Mouse (Mus musculus) embryonic facial prominence, embryonic 11.5 days (tissue): Measurements from ENCODE around the gene Zfp507. TPM values are rescaled to one million over a fixed set of nuclear protein-coding genes. Genes with fewer than 3 reads are reported as not detected.

Experiments
- ATAC-seq: fragments of 200-750 bp; cut with Nextera tagmentation; replicated peaks from 2 replicates; pipeline ENCODE4 v1.8.0; 2017; ENCODE audit warnings: low read depth; ENCODE audit not compliant: insufficient number of reproducible peaks, low FRiP score, low TSS enrichment
- DNase-seq: peaks from one replicate; pipeline ENCODE4 v3.0.0-alpha.2; 2015; ENCODE audit warnings: low spot score
- H3K27ac ChIP-seq: fragments of 300-500 bp; sonication (generic); replicated peaks from 2 replicates; pipeline ENCODE4 v1.5.1; 2014; ENCODE audit warnings: mild to moderate bottlenecking, low read depth, low read length, control low read depth
- H3K27me3 ChIP-seq: fragments of 300-500 bp; sonication (generic); 2 replicates; pipeline ENCODE4 v1.6.1; 2014; ENCODE audit warnings: mild to moderate bottlenecking, low read length, moderate library complexity, mixed read lengths; ENCODE audit not compliant: control insufficient read depth, insufficient read depth
- H3K36me3 ChIP-seq: fragments of 300-500 bp; sonication (generic); replicated peaks from 2 replicates; pipeline ENCODE4 v1.6.1; 2014; ENCODE audit warnings: low read depth, mild to moderate bottlenecking, low read length, moderate library complexity, mixed read lengths; ENCODE audit not compliant: control insufficient read depth, insufficient read depth
- H3K4me1 ChIP-seq: fragments of 300-500 bp; sonication (generic); 2 replicates; pipeline ENCODE4 v1.6.1; 2014; ENCODE audit warnings: low read length, mixed read lengths; ENCODE audit not compliant: control insufficient read depth, insufficient read depth
- H3K4me2 ChIP-seq: fragments of 300-500 bp; sonication (generic); 2 replicates; pipeline ENCODE4 v1.6.1; 2014; ENCODE audit warnings: low read depth, mild to moderate bottlenecking, control low read depth, low read length, moderate library complexity
- H3K4me3 ChIP-seq: fragments of 300-500 bp; sonication (generic); 2 replicates; pipeline ENCODE4 v1.5.1; 2014; ENCODE audit warnings: low read depth, low read length, control low read depth
- H3K9ac ChIP-seq: fragments of 300-500 bp; sonication (generic); replicated peaks from 2 replicates; pipeline ENCODE4 v1.6.1; 2014; ENCODE audit warnings: mild to moderate bottlenecking, control low read depth, low read length
- H3K9me3 ChIP-seq: fragments of 300-500 bp; sonication (generic); replicated peaks from 2 replicates; pipeline ENCODE4 v1.6.1; 2016; ENCODE audit warnings: mild to moderate bottlenecking, low read length, inconsistent platforms, mixed read lengths; ENCODE audit not compliant: control insufficient read depth
- WGBS: fragments of 180-500 bp; shearing (Covaris S2); extraction: QIAGEN DNeasy Blood & Tissue Kit; methylation state at CpG from one replicate; pipeline ENCODE4 v1.1.7; 2014; 5-methylcytosine and 5-hydroxymethylcytosine counted together
- polyA plus RNA-seq: library from polyadenylated mRNA; unstranded; fragments of >200 nt; fragmentation: Nextera tagmentation; extraction: Ambion mirVana; gene quantifications from 2 replicates; pipeline ENCODE4 v1.2.1, GENCODE M21; 2014

The Zfp507 gene
- 15.4 and 18.1 TPM in 2 replicates for polyA plus RNA-seq

GRCm38 (mm10) chr7:35802906-35803595 is at the start of gene Zfp507:
Zfp507 (minus strand) TSS chr7:35803003.
- no peaks in the 10 kb centered on the region for H3K27me3 ChIP-seq
- peak within 1 kb of the TSS; percentile 85 for H3K27ac ChIP-seq
- WGBS = 27% methylated on average over 19 of the region's 26 CpGs
- peak within 1 kb of the TSS; percentile 58 for H3K4me2 ChIP-seq
- peaks cover 9% of the 10 kb centered on the region for H3K36me3 ChIP-seq
- no peaks in the 10 kb centered on the region for H3K9me3 ChIP-seq
- peak; percentile 95 for DNase-seq
- no peaks in the 10 kb centered on the region for H3K4me1 ChIP-seq
- H3K9ac ChIP-seq = peak within 1 kb of the TSS; percentile 92
- peak within 1 kb of the TSS; percentile 70 for H3K4me3 ChIP-seq
- ATAC-seq = peak; percentile 84

GRCm38 (mm10) chr7:35850426-35850825 is 47.6 kb upstream of the Zfp507 start:
- Histone ChIP-seq H3K4me1 (no peaks in the 10 kb centered on the region; the same call in 1 of the 2 replicates), H3K27me3 (no peaks in the 10 kb centered on the region), H3K4me2 (no peak overlapping the region), H3K9me3 (no peaks in the 10 kb centered on the region), H3K9ac (no peak overlapping the region), H3K4me3 (no peak overlapping the region), H3K36me3 (no peaks in the 10 kb centered on the region), H3K27ac (no peak overlapping the region)
- WGBS = 55% methylated on average over 5 of the region's 5 CpGs
- ATAC-seq (no peak), DNase-seq (peak; percentile 54)

DNA sequence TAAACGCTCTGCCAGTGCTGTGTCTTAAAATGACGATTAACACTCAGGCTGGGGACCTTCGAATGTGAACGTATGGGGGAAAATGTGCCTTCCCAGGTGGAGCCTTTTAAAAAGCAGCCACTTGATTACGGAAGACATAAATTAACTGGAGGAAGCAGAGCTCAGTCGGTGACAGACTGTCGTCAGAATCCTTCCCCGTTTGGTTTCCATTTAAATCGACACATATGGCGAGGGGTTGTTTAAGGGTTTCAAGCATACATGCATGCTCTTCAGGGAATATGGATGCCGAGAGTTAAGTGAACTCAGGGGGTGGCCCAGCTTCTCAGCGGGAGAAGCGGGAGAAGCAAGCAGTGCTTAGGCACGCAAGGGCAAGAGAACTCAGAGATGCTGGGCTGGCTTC is 45.7 kb upstream of the Zfp507 start:
- Histone ChIP-seq H3K4me3 (no peak overlapping the region), H3K9me3 (no peaks in the 10 kb centered on the region), H3K27ac (no peak overlapping the region), H3K27me3 (no peaks in the 10 kb centered on the region), H3K9ac (no peak overlapping the region), H3K4me1 (no peaks in the 10 kb centered on the region; the same call in 1 of the 2 replicates), H3K36me3 (no peaks in the 10 kb centered on the region), H3K4me2 (no peak overlapping the region)
- DNase-seq (peak; percentile 40), ATAC-seq (no peak)
- WGBS = 33% methylated on average over 14 of the region's 14 CpGs

GRCm38 (mm10) chr7:35840504-35840903 is 37.7 kb upstream of the Zfp507 start:
- Histone ChIP-seq H3K4me2 (no peak overlapping the region), H3K9ac (no peak overlapping the region), H3K9me3 (no peaks in the 10 kb centered on the region), H3K27ac (no peak overlapping the region), H3K4me3 (no peak overlapping the region), H3K4me1 (no peaks in the 10 kb centered on the region), H3K27me3 (no peaks in the 10 kb centered on the region), H3K36me3 (no peaks in the 10 kb centered on the region)
- DNase-seq = no peak
- ATAC-seq = no peak
- 80% methylated on average over 4 of the region's 4 CpGs for whole genome bisulfite sequencing

DNA sequence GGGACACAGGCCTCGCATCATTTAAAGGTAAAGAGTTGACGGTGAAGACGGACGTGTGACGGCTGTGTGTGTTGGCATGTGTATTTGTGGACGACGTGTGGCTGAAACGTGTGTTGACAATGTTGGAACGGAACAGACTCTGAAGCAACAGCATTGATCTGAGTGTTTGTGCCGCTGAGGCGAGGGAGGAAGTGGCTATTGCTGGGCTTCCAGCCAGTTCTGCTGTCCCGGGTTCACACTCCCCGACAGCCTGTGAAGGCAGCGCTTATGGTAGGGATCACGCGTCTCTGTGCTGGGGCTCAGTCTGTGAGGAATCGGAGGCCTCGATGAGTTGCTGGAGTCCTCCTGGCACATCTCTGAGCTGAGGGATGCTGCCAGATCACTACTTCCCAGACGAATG is 34.0 kb upstream of the Zfp507 start:
- ATAC-seq (no peak), DNase-seq (no peak)
- H3K4me3 ChIP-seq = no peak overlapping the region
- H3K4me2 ChIP-seq = no peak overlapping the region
- H3K4me1 ChIP-seq = no peaks in the 10 kb centered on the region
- no peaks in the 10 kb centered on the region for H3K27me3 ChIP-seq
- 79% methylated on average over 19 of the region's 19 CpGs for whole genome bisulfite sequencing
- no peaks in the 10 kb centered on the region for H3K9me3 ChIP-seq
- no peak overlapping the region for H3K9ac ChIP-seq
- H3K27ac ChIP-seq = no peak overlapping the region
- H3K36me3 ChIP-seq = no peaks in the 10 kb centered on the region

DNA sequence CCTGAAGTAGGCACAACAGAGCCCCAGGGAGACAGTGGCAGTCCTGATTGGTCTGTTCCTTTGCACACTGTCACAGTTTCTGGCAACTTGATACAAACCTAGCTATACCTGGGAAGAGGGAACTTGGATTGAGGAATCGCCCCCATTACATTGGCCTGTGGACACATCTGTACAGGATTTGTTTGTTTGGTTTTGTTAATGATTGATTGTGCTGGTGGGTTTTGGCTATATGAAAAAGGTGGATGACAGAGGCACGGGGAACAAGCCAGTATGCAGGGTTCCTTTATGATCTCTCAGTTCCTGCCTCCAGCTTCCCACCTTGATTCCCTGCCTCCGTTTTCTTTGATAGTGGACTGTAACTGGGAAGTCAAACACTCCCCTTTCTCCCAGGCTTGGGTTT is 33.6 kb upstream of the Zfp507 start:
- no peak for ATAC-seq
- 79% methylated on average over 3 of the region's 3 CpGs for WGBS
- H3K27me3 ChIP-seq = no peaks in the 10 kb centered on the region
- DNase-seq = no peak
- H3K9me3 ChIP-seq = no peaks in the 10 kb centered on the region
- no peak overlapping the region for H3K4me3 ChIP-seq
- H3K27ac ChIP-seq = no peak overlapping the region
- H3K36me3 ChIP-seq = no peaks in the 10 kb centered on the region
- no peak overlapping the region for H3K9ac ChIP-seq
- no peaks in the 10 kb centered on the region for H3K4me1 ChIP-seq
- H3K4me2 ChIP-seq = no peak overlapping the region

DNA sequence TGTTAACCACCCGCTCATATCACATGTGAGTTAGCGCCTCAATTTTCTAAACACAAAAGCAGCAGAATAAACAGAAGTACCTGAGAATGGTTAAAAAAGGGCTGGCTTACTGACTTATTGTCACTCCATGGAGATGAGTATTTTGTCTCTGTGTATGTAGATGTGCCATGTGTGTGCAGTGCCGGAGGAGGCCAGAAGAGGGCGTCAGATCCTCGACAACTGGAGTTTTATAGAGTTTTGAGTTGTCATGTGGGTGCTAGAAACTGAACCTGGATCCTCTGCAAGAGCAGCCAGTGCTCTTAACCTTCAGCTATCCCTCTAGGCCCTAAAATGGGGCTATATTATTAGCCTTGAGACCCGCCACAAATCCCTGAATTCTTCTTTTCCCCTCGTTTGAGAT is 27.3 kb upstream of the Zfp507 start:
- no peak overlapping the region for H3K27ac ChIP-seq
- no peak for DNase-seq
- 85% methylated on average over 7 of the region's 7 CpGs for WGBS
- H3K36me3 ChIP-seq = no peaks in the 10 kb centered on the region
- H3K9me3 ChIP-seq = no peaks in the 10 kb centered on the region
- no peak overlapping the region for H3K9ac ChIP-seq
- no peaks in the 10 kb centered on the region for H3K27me3 ChIP-seq
- no peak for ATAC-seq
- no peak overlapping the region for H3K4me3 ChIP-seq
- H3K4me1 ChIP-seq = no peaks in the 10 kb centered on the region
- H3K4me2 ChIP-seq = no peak overlapping the region

DNA sequence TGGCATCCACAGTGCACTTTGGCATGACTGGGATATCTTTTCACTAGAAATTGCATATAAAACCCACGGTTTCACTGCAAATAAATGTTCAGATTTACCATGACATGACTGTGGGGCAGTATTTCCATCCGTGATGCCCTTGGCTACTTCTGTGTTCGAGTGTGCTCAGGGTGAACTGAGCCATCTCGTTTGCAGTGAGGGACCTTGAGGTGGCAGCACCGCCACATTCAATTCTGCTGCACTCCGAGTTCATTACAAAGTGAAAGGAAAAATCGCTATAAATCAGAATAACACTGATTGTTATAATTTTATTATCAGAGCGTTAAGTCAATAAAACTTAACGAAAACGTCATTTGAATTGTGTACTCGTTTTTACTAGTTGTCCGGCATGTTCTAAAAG is 21.1 kb upstream of the Zfp507 start:
- no peak overlapping the region for H3K4me2 ChIP-seq
- ATAC-seq = no peak
- H3K36me3 ChIP-seq = no peaks in the 10 kb centered on the region
- no peaks in the 10 kb centered on the region for H3K4me1 ChIP-seq
- H3K9ac ChIP-seq = no peak overlapping the region
- WGBS = 83% methylated on average over 12 of the region's 12 CpGs
- H3K27ac ChIP-seq = no peak overlapping the region
- DNase-seq = no peak
- H3K4me3 ChIP-seq = no peak overlapping the region
- no peaks in the 10 kb centered on the region for H3K27me3 ChIP-seq
- no peaks in the 10 kb centered on the region for H3K9me3 ChIP-seq
